Mouse (Mus musculus) heart, adult 8-10 months (tissue): Measurements from ENCODE around the gene Coq10b. TPM values are rescaled to one million over a fixed set of nuclear protein-coding genes. Genes with fewer than 3 reads are reported as not detected.

ENCODE experiments used
- DNase-seq: peaks from one replicate; pipeline ENCODE4 v3.0.0; 2022; ENCODE audit warnings: low spot score
- total RNA-seq, 4 experiments: library from RNA; stranded (reverse); gene quantifications; 2 replicates each; pipeline ENCODE4 v1.2.4; 2022

Coq10b gene
- total RNA-seq, 4 experiments from 2014 or later, result 46.6 to 58.8 (median 51.8) TPM

- no peak for DNase-seq
Observed at GRCm38 (mm10) chr1:55106919-55107585, 54.5 kb downstream of the Coq10b start.

DNA sequence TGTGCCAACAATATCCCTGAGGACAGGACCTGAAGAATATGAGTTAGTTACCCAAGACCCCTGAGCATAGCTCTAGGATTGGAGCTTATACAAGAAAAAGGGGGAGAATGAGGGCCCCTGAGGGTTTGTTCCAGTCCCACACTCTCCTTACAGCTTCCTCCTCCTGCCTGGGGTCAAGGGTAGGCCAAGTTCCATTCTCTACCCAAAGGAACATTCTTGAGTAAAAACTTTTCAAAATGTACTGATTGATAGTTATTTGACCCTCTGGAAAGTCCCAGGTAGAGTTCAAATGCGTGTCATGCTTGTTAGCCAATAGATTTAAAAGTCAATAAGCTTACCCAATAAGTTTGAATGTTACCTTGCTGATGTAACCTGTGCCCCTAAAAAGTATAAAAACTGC lies 55.1 kb downstream of the Coq10b start:
- DNase-seq, result no peak

DNA sequence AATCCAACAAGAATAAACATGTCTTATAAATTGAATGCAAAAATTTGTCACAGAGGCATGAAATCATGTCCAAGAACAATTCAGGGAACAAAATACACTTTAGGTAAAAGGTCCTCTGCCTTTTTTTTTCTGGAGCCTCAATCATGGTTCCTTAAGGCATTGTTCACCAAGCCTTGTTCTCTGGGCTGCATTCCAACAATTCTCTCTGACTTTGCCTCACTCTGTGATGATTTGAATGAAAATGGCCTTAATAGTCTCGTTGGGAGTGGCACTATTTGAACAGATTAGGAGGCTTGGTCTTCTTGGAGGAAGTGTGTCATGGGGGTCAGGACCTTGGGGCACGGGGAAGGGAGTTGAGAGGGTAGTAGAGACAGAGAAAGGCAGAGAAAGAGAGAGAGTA lies 55.9 kb downstream of the Coq10b start:
- no peak for DNase-seq

GRCm38 (mm10) chr1:55109066-55109766 lies 56.6 kb downstream of the Coq10b start:
- DNase-seq, result no peak

Other genes starting within 250 kb of the Coq10b start
- gene Ankrd44, start 126.4 kb upstream of the Coq10b start, total RNA-seq, result 10 to 100 TPM in 1 of 4 experiments, 1 to 10 TPM in 3; 6.9 to 13.4 (median 8.3) TPM
- gene Sf3b1, start 25.3 kb upstream of the Coq10b start, total RNA-seq, result 10 to 100 TPM; 64.1 to 82.3 (median 73.5) TPM
- gene Hspe1, start 35.4 kb downstream of the Coq10b start, total RNA-seq, result 100 to 1,000 TPM; 149 to 184 (median 172) TPM
- gene Hspd1, start 35.5 kb downstream of the Coq10b start, total RNA-seq, result 100 to 1,000 TPM; 360 to 382 (median 373) TPM
- 10 to 100 TPM; 28.0 to 33.3 (median 28.8) TPM for gene Mob4, start 78.5 kb downstream of the Coq10b start, total RNA-seq
- 10 to 100 TPM in 3 of 4 experiments, 1 to 10 TPM in 1; 9.1 to 13.3 (median 11.2) TPM for gene Rftn2, start 174.0 kb downstream of the Coq10b start, total RNA-seq
- gene Mars2, start 184.4 kb downstream of the Coq10b start, total RNA-seq, result 1 to 10 TPM; 4.5 to 5.3 (median 4.7) TPM